Mouse (Mus musculus) hindlimb bud, embryonic 11.5 days (tissue): ENCODE results near the gene Ucn.

ENCODE experiments used
- DNase-seq: peaks from one replicate; pipeline ENCODE4 v3.0.0-alpha.2; 2012; ENCODE audit warnings: low read depth, low spot score; ENCODE audit errors: extremely low spot score

Ucn gene

DNA sequence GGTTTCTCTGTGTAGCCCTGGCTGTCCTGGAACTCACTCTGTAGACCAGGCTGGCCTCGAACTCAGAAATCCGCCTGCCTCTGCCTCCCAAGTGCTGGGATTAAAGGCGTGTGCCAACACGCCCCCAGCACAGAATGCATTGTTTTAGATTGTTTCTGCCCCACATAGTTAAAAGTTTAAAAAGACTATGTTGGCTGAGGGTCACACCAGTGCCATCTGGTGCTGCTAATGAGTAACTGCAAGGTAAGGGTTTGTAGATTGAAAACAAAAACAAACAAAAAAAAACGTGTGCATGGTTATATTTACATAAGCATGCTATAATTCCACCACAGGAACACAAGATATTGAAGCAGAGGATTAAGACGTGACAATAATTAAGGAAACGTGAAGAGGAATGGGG, 27.8 kb downstream of the Ucn start:
- DNase-seq: no peak

- no peak for DNase-seq
Measured at GRCm38 (mm10) chr5:31108000-31108490, 30.6 kb downstream of the Ucn start, which contains the start of gene Slc30a3. Gene Slc30a3, minus strand, starts transcription at chr5:31108237.

DNA sequence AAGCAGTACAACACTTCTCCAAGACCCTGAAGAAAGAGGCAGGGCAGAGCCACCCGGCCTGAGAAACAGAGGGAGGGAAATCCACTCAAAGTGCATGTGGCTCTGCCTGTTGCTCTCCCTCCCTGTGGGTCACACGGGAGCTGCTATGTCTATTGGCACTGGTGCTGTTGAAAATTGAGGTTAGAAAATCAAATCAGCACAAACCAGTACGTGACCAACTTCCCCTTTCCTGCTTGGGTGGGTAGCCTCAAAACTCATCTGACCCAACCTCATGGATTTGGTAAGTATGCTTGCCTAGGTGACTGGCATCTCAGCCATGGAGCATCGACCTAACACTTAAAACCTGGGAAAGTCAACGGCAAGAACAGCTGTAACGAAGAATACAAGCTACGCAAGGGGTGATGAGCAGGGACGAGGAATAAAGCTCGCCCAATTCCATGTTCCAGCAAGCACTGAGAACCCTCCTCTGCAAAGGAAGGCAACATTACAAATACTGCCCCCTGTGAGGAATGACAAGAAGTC, 32.8 kb downstream of the Ucn start, which contains the start of gene Dnajc5g:
Dnajc5g (plus strand) TSS at position 472 of the 522 bp plus-strand sequence.
- DNase-seq: no peak

- DNase-seq: no peak
Measured at GRCm38 (mm10) chr5:31095711-31096480, 42.7 kb downstream of the Ucn start.

DNA sequence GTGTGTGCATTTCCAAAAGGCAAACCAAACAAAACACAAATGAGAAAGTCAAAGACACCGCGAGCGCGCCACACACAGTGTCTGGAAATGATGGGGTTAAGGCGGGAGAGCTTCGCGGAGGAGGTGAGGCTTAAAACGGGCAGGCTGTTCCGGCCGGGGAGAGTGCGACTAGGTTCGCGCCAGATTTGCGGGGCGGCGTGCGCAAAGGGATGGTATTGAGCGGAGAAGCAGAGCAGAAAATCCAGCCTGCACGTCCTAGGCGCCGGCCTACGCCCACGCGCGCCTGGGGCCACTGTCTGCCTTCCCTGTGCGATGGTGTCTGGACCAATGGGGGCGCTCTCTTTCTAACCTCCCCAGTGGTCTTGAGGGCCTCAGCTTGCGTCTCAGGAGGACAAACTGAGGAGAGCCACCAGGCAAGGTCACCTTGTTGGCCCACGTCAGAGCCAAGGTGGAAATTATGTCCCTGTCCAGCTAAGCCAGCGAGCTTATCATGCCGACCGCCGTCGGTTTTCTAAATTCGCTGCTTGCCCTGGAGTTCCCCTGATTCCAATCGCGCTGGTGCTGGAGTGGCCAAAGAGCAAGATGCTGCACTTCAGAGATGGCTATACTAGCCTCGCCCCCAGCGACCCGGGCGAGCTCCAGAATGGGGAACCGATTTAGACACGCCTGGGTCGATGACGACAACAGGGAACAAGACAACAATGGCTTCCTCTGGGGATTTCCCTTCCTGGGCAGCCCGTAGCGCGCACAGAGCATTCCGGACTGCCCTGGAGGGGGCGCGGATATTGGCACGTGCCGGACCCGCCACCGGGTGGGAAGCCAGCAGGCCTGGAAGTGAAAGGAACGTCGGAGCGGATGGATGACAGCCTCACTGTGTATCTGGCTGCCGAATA, 43.6 kb downstream of the Ucn start:
- DNase-seq: no peak

- no peak for DNase-seq
Measured at GRCm38 (mm10) chr5:31094100-31094798, 44.4 kb downstream of the Ucn start.

- DNase-seq: no peak
Measured at GRCm38 (mm10) chr5:31093151-31094041, 45.2 kb downstream of the Ucn start.

DNA sequence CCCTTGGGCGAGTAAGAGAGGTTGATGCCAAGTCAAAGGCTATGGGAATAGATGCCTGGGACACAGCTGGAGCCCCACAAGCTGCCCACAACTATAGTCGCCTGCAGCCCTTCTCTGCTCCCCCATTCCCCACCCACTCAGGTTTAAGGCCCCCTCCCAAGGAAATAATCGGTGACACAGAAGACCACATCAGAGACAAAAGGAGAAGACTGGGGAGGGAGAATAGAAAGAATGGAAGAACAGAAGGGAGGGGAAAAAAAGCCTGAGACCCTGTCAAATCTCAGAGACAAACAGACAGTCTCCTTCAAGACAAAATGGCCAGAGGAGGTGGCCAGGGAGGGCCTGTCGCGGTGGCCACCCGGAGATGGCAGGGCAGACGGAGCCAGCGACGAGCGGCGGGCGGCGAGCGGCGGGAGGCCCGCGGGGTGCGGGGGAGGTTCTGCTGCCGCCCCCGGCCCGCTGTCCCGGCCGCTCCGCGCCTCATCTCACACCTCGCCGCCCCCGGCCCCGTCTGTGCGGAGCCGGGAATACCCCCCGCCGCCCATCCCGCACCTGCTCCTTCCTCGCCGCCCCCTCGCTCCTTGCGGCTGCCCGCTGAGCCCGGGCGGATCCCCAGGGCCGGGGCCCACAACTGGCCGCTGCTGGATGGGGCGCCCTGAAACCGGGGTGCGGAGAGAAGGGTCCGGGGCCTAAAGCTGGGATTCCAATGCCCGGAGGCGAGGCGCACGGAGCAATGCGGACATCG, 46.2 kb downstream of the Ucn start:
- no peak for DNase-seq
